Comparison of ENCODE assay signal across 11 mouse cellular contexts in the genomic region with DNA sequence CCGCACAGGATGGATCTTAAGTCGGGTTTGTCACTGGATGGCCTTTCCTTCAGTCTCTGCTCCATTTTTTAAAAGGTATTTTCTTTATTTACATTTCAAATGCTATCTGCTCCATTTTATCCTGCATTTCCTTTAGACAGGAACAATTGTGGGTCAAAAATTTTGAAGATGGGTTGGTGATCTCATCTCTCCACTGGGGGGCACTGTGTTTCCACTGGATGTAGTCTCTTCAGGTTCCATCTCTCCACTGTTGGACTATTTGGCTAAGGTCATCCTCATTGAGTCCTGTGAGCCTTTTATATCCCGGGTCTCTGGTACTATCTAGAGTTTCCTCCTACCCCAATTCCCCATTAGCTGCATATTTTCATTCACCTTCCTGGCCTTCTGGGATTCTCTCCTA.
A peak's percentile ranks its signal among the peaks of the same experiment; 100 is the strongest.
DNase-seq lines count a peak whose midpoint lies in the region; ATAC-seq and TF ChIP-seq lines count a peak whose summit lies in the region.
"Had no signal": no experiment of that assay in that cellular context is flagged by ENCODE, and none has a peak within 500 bp of the region (broad histone marks: within the 10 kb centered on the region; RNA-seq: fewer than 3 reads in every experiment).

No protein-coding gene starts in this region.

- 40% methylated on average over 3 of the region's 3 CpGs for WGBS in liver, embryonic 14.5 days (ENCODE audit: insufficient replicate concordance)

- no peaks in the 10 kb centered on the region for H3K27me3 ChIP-seq in liver, embryonic 14.5 days (ENCODE audit: control insufficient read depth, insufficient read depth, low read length)

- DNase-seq in frontal cortex, postnatal 25 days (ENCODE audit: low spot score in 2 of 2): no peak
- no peak for DNase-seq in liver, embryonic 14.5 days (ENCODE audit: low read depth in 3 of 3, low spot score in 3 of 3)
- DNase-seq in liver: no peak
- DNase-seq in Muller cell, postnatal 12 days (ENCODE audit: inconsistent ontology term): peak; percentile 12
- peak; percentile 55 for DNase-seq in retina, embryonic 14.5 days (ENCODE audit: low spot score)
- no peak for DNase-seq in layer of hippocampus, adult 8-10 months (ENCODE audit: low spot score in 2 of 2)
- no peak for DNase-seq in lung, postnatal 4 days
- DNase-seq: heart, postnatal 36 days had no signal

- no peaks in the 10 kb centered on the region for H3K36me3 ChIP-seq in liver, embryonic 14.5 days (replicated peaks; ENCODE audit: control insufficient read depth, insufficient read depth, low read depth)

- no peak overlapping the region for H3K4me3 ChIP-seq in liver, embryonic 14.5 days (ENCODE audit: insufficient read depth in 1 of 2, low read depth in 2 of 2, low read length in 2 of 2)

- no peak overlapping the region for H3K4me2 ChIP-seq in liver, embryonic 14.5 days (ENCODE audit: low read depth)

- TF ChIP-seq EP300 in liver, embryonic 14.5 days (IDR thresholded peaks at IDR 0.05; ENCODE audit: low read depth): no peak

- no peaks in the 10 kb centered on the region for H3K9me3 ChIP-seq in liver, embryonic 14.5 days (ENCODE audit: control insufficient read depth, low read length)

- no peaks in the 10 kb centered on the region for H3K4me1 ChIP-seq in liver, embryonic 14.5 days (replicated peaks; ENCODE audit: control insufficient read depth in 2 of 2, insufficient read depth in 2 of 2, low read length in 1 of 2)

- H3K9ac ChIP-seq in liver, embryonic 14.5 days (replicated peaks): no peak overlapping the region

- no peak overlapping the region for H3K27ac ChIP-seq in liver, embryonic 14.5 days

- TF ChIP-seq CTCF in liver, embryonic 14.5 days (IDR thresholded peaks at IDR 0.05; ENCODE audit: low read depth): peak; percentile 32; the same call in 1 of the 2 replicates

- ATAC-seq in frontal cortex, adult (ENCODE audit: low TSS enrichment): peak; percentile 69; the same call in 1 of the 2 replicates
- no peak for ATAC-seq in liver, embryonic 14.5 days (ENCODE audit: insufficient read depth)
- ATAC-seq: forebrain, embryonic 14.5 days; intestine, postnatal 0 days had no signal

Comparison
In these comparisons a context has a peak if more than half of its experiments do, and no peak if none do; other contexts are left out.
1. DNase-seq: peak in Muller cell, postnatal 12 days (single experiment) and retina, embryonic 14.5 days (single experiment); none in frontal cortex, postnatal 25 days (0 of 2), liver, embryonic 14.5 days (0 of 3), liver (single experiment), layer of hippocampus, adult 8-10 months (0 of 2) and lung, postnatal 4 days (0 of 2).